Mouse (Mus musculus) midbrain, embryonic 11.5 days (tissue): ENCODE measurements at regions not wholly inside any gene's neighbourhood (a gene's known extent, or its start where the extent isn't known, plus 50 kb on each side); places are given as distances from the start of the nearest gene placed in this dataset.
"Not testable (repeated sequence)": the region's sequence is repeated elsewhere in the genome, so short reads cannot be mapped to it uniquely, and the experiment has no call there.

Experiments
- ATAC-seq: fragments of 200-750 bp; cut with Nextera tagmentation; 2 replicates; pipeline ENCODE4 v1.8.0; 2017; ENCODE audit warnings: moderate TSS enrichment, moderate library complexity; ENCODE audit not compliant: low FRiP score
- DNase-seq: peaks from one replicate; pipeline ENCODE4 v3.0.0; 2015; ENCODE audit warnings: low spot score; ENCODE audit errors: missing footprints
- H3K27ac ChIP-seq: fragments of 300-500 bp; sonication (generic); 2 replicates; pipeline ENCODE4 v1.5.1; 2014; ENCODE audit warnings: low read depth, low read length
- H3K27me3 ChIP-seq: fragments of 300-500 bp; sonication (generic); 2 replicates; pipeline ENCODE4 v1.6.1; 2014; ENCODE audit warnings: mild to moderate bottlenecking, low read length, moderate library complexity, mixed read lengths; ENCODE audit not compliant: control insufficient read depth, insufficient read depth
- H3K36me3 ChIP-seq: fragments of 300-500 bp; sonication (generic); 2 replicates; pipeline ENCODE4 v1.6.1; 2014; ENCODE audit warnings: mild to moderate bottlenecking, low read length, moderate library complexity, mixed read lengths; ENCODE audit not compliant: control insufficient read depth, insufficient read depth
- H3K4me1 ChIP-seq: fragments of 300-500 bp; sonication (generic); 2 replicates; pipeline ENCODE4 v1.6.1; 2014; ENCODE audit warnings: low read length; ENCODE audit not compliant: control insufficient read depth, insufficient read depth
- H3K4me2 ChIP-seq: fragments of 300-500 bp; sonication (generic); 2 replicates; pipeline ENCODE4 v1.6.1; 2014; ENCODE audit warnings: mild to moderate bottlenecking, moderate library complexity
- H3K4me3 ChIP-seq: fragments of 300-500 bp; sonication (generic); 2 replicates; pipeline ENCODE4 v1.5.1; 2014; ENCODE audit warnings: low read depth, low read length
- H3K9ac ChIP-seq: fragments of 300-500 bp; sonication (generic); 2 replicates; pipeline ENCODE4 v1.6.1; 2014; ENCODE audit warnings: low read length
- H3K9me3 ChIP-seq: fragments of 300-500 bp; sonication (generic); 2 replicates; pipeline ENCODE4 v1.6.1; 2016; ENCODE audit warnings: low read length; ENCODE audit not compliant: control insufficient read depth
- WGBS: fragments of 180-500 bp; shearing (Covaris S2); extraction: QIAGEN DNeasy Blood & Tissue Kit; methylation state at CpG from one replicate; pipeline ENCODE4 v1.1.7; 2014; 5-methylcytosine and 5-hydroxymethylcytosine counted together

DNA sequence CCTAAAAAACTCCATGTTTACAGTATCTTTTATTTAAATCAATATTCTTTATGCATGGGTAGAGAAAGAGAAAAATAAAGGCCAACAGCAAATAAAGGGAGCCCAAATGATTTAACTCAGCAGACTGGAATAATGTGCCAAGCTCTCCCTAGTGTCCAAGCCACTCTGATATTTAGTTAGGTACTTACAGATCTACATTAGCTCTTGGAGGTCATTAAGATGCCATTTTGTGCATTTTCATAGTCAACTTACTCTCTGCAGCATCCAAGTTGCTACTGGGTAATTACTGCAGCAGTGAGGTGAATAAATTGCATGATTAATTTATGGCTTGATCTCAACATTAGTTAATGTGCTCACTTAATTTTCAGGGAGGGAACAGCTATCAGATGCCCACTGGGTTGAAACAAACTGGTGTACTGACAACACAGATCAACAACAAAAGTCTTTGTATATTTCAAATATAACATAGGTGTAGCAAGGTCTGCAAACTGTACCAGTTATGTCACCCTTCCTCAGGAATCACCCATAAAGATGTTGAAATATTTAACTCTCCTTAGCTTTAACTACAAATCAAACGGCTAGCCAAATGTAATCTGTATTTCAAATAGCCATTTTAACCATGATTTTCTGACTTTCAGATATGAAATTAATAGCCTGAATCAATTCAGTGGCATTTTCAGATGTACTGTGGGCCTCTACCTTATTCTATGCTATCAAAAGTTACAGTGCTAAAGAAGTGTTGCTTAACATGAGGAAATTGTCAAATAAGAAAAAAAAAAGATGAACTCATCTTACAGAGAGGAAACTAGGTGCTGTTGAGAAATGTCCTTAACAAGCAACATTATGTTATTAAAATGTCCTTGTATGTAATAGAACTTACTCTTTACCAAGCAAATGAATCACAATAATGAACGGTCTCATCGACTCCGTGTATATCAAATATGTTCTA lies 163.8 kb upstream of the Hapln1 start:
- DNase-seq: no peak

DNA sequence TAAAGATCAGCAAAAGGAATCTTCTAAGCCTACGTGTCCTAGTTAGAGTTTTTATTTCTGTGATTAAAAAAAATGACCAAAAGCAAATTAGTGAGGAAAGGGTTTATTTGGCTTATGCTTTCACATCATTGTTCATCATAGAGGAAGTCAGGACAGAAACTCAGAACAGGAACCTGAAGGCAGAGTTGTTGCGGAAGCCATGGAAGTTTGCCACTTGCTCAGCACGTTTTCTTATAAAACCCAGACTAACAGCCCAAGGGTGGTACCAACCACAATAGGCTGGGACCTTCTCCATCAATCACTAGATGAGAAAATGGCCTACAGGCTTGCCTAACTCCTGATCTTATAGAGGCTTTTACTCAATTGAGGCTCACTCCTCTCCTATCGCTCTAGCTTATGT lies 161.2 kb upstream of the Hapln1 start:
- Histone ChIP-seq H3K9me3 (no peaks in the 10 kb centered on the region), H3K9ac (no peak overlapping the region), H3K36me3 (no peaks in the 10 kb centered on the region), H3K4me3 (no peak overlapping the region), H3K27ac (no peak overlapping the region), H3K27me3 (no peaks in the 10 kb centered on the region), H3K4me1 (no peaks in the 10 kb centered on the region), H3K4me2 (no peak overlapping the region)
- ATAC-seq (no peak), DNase-seq (no peak)
- 89% methylated on average over 4 of the region's 4 CpGs for WGBS

More for the DNA sequence above, 163.8 kb upstream of the Hapln1 start:
- Histone ChIP-seq H3K27me3 (no peaks in the 10 kb centered on the region), H3K27ac (no peak overlapping the region), H3K9ac (no peak overlapping the region), H3K4me3 (no peak overlapping the region), H3K4me2 (no peak overlapping the region), H3K36me3 (no peaks in the 10 kb centered on the region), H3K9me3 (no peaks in the 10 kb centered on the region), H3K4me1 (no peaks in the 10 kb centered on the region)
- WGBS: 97% methylated on average over 4 of the region's 4 CpGs
- no peak for ATAC-seq

DNA sequence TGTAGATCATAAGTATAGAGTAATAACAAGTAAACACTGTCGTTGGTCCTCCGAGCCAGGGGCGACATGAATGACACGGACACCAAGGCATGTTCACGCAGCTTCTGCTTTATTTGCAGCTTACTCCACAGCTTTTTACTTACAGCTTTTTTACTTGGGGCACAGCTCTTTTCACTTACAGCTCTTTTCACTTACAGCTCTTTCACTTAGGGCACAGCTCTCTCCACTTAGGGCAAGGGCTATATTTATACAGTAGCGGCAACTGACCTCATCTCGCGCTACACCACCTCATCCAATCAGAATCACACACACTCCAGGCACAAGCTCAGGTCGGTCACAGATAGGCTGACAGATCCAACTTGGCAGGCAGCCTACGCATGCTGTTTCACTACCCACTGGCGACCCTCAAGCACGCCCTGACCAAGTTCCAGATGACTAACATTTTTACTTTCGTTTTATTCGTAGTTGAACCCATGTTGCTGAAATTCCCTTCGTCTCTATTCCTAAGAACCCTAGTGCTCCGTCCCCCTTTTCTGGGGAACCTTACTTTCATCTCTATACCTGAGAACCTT lies 155.9 kb upstream of the Hapln1 start:
- 93% methylated on average over 16 of the region's 16 CpGs for WGBS
- not testable (repeated sequence) for H3K9me3 ChIP-seq, H3K36me3 ChIP-seq, H3K27ac ChIP-seq, ATAC-seq, H3K27me3 ChIP-seq, H3K4me1 ChIP-seq, H3K4me2 ChIP-seq, H3K9ac ChIP-seq, DNase-seq, H3K4me3 ChIP-seq

DNA sequence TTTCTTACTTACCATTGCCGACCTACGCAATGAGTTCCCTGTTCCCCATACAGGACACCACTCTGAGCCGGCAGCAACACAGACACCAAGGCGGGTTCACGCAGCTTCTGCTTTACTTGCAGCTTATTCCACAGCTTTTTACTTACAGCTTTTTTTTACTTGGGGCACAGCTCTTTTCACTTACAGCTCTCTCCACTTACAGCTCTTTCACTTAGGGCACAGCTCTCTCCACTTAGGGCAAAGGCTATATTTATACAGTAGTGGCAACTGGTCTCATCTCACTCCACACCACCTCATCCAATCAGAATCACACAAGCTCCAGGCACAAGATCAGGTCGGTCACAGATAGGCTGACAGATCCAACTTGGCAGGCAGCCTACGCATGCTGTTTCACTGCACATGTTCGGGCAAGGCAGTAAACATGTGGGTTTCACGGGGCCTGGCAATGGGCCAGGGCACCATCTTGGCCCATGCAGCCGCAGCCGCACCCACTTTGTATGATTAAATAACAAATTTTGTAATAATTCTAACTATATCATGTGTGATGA lies 154.9 kb upstream of the Hapln1 start:
- Histone ChIP-seq H3K9me3 (no peaks in the 10 kb centered on the region), H3K27me3 (no peaks in the 10 kb centered on the region), H3K4me3 (no peak overlapping the region), H3K9ac (no peak overlapping the region), H3K27ac (no peak overlapping the region), H3K4me2 (no peak overlapping the region), H3K4me1 (no peaks in the 10 kb centered on the region), H3K36me3 (no peaks in the 10 kb centered on the region)
- ATAC-seq (no peak), DNase-seq (no peak)
- WGBS: 90% methylated on average over 11 of the region's 11 CpGs

DNA sequence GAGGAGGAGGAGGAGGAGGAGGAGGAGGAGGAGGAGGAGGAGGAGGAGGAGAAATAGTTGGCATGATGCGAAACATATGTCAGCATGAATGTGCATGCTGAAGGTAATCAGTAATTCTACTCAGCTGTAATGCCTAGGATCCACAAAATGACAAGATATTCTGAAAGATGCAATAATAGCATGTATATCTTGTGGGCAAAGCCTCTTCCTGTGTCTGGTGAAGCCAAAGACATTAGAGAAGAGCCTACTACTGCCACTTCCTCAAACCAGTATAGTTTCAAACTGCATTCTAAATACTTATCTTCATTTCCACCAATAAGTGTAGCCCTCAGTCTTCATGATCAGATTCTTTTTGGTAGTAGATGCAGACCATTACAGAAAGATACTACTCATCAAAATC lies 152.2 kb upstream of the Hapln1 start:
- H3K4me2 ChIP-seq: no peak overlapping the region
- H3K4me3 ChIP-seq: no peak overlapping the region
- DNase-seq (no peak), ATAC-seq (no peak)
- no peaks in the 10 kb centered on the region for H3K27me3 ChIP-seq
- H3K4me1 ChIP-seq: no peaks in the 10 kb centered on the region
- H3K27ac ChIP-seq: no peak overlapping the region
- WGBS: 84% methylated on average over 1 of the region's 1 CpGs
- H3K9me3 ChIP-seq: no peaks in the 10 kb centered on the region
- H3K36me3 ChIP-seq: no peaks in the 10 kb centered on the region
- H3K9ac ChIP-seq: no peak overlapping the region

DNA sequence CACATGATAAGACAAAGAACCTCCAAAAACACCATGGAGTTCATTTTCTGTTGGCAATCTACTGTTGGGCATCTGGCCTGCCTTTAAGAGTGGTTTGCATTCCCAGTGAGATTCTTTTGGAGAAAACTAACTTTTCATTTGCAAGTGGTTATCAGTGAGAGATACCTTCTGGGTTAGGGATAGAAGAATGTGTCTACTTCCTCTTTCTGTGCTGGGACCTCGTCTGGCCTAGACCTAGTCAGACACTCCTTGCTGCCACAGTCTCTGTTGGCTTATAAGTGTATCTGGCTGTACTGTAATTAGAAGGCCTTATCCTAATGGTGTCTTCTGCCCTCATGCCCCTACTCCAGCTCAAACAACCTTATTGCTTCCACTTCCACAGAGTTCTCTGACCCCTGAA lies 150.4 kb upstream of the Hapln1 start:
- Histone ChIP-seq H3K27me3 (no peaks in the 10 kb centered on the region), H3K4me2 (no peak overlapping the region), H3K9me3 (no peaks in the 10 kb centered on the region), H3K4me1 (no peaks in the 10 kb centered on the region), H3K27ac (no peak overlapping the region), H3K4me3 (no peak overlapping the region), H3K36me3 (no peaks in the 10 kb centered on the region), H3K9ac (no peak overlapping the region)
- WGBS: 62% methylated on average over 1 of the region's 1 CpGs
- DNase-seq: no peak
- no peak for ATAC-seq

DNA sequence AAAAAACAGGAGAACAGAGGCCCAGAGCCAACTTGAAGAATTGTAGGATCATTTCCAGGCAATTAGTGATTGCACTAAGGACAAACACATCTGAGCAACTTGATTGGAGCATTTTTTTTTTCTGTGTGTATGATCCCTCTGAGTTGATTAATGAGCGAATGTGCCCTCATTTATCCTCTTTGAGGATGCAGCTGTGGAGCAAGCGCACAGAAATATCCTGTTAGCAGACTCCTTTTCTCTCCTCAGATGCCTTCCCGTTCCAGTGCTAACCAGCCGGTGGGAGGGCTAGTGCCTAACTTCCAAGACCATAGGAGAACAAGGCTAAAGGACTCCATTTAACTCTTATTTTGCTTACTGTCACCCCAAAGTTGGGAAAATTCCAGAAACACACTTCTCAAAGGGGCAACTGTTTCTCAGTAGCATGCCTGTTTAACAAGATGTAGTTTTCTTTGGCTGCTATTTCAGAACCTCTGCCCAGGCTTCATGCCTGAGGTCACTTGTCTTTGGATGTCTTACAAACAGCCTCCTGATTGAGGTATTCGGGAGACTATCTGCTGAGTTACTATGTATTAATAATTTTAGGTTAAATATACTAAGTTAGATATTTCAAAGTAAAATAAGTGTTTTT lies 144.8 kb upstream of the Hapln1 start:
- Histone ChIP-seq H3K4me3 (no peak overlapping the region), H3K27ac (no peak overlapping the region), H3K4me1 (no peaks in the 10 kb centered on the region), H3K9ac (no peak overlapping the region), H3K27me3 (no peaks in the 10 kb centered on the region), H3K36me3 (no peaks in the 10 kb centered on the region), H3K9me3 (no peaks in the 10 kb centered on the region), H3K4me2 (no peak overlapping the region)
- 84% methylated on average over 5 of the region's 5 CpGs for WGBS
- DNase-seq (no peak), ATAC-seq (no peak)

DNA sequence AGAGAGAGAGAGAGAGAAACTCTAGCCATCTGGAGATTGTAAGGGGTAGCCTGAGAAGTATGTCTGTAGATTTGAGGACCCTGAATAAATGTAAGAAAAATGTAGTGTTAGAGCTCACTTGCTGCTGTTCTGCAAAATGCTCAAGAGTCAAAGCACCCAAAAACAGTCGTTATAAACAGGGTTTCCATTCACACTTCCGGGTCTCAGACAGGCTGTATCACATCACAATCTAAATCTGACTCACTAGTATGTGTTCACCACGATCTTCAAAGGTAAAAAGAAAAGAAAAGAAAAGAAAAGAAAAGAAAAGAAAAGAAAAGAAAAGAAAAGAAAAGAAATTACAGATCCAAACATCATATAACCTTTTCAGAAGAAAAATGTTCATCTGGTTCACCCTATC lies 143.7 kb upstream of the Hapln1 start:
- WGBS: 78% methylated on average over 3 of the region's 3 CpGs
- Histone ChIP-seq H3K36me3 (no peaks in the 10 kb centered on the region), H3K4me1 (no peaks in the 10 kb centered on the region), H3K4me3 (no peak overlapping the region), H3K9ac (no peak overlapping the region), H3K27ac (no peak overlapping the region), H3K4me2 (no peak overlapping the region), H3K9me3 (no peaks in the 10 kb centered on the region), H3K27me3 (no peaks in the 10 kb centered on the region)
- DNase-seq: no peak
- no peak for ATAC-seq
